Mouse (Mus musculus) MEL (cell line): ENCODE results near the gene Slc9a5. TPM values are rescaled to one million over a fixed set of nuclear protein-coding genes. Genes with fewer than 3 reads are reported as not detected.

Experiments used
- DNase-seq: peaks from one replicate; pipeline ENCODE4 v3.0.0; 2011; ENCODE audit warnings: low read depth, low spot score
- H3K27ac ChIP-seq: 2 replicates; pipeline ENCODE4 v1.5.1; 2012; ENCODE audit warnings: low read depth, mild to moderate bottlenecking, control low read depth, low read length, moderate library complexity; ENCODE audit not compliant: control insufficient read depth
- H3K27me3 ChIP-seq, 2 experiments: fragments of 150-350 bp in 1 of 2; sonication (generic) in 1 of 2; 2 replicates each; pipeline ENCODE4 v1.6.1; 2012; ENCODE audit warnings: low read length in 2 of 2, mild to moderate bottlenecking in 2 of 2, improper control_type of control experiment in 1 of 2, moderate library complexity in 1 of 2; ENCODE audit not compliant: insufficient read depth in 2 of 2, control insufficient read depth in 1 of 2
- H3K36me3 ChIP-seq, 2 experiments: 2 replicates each; pipeline ENCODE4 v1.6.1; 2012 to 2014; ENCODE audit warnings: low read length in 2 of 2, improper control_type of control experiment in 1 of 2, inconsistent platforms in 1 of 2, mild to moderate bottlenecking in 1 of 2; ENCODE audit not compliant: insufficient read depth in 2 of 2, control insufficient read depth in 1 of 2
- H3K4me1 ChIP-seq, 2 experiments: fragments of 150-350 bp in 1 of 2; sonication (generic) in 1 of 2; 2 replicates each; pipeline ENCODE4 v1.6.1; 2012; ENCODE audit warnings: low read length in 2 of 2, improper control_type of control experiment in 1 of 2, mild to moderate bottlenecking in 1 of 2; ENCODE audit not compliant: insufficient read depth in 2 of 2, control insufficient read depth in 1 of 2
- H3K4me3 ChIP-seq, 2 experiments: fragments of 150-350 bp in 1 of 2; sonication (generic) in 1 of 2; 2 replicates each; pipeline ENCODE4 v1.5.1; 2012; ENCODE audit warnings: low read depth in 2 of 2, low read length in 2 of 2, mild to moderate bottlenecking in 2 of 2, moderate library complexity in 2 of 2, control low read depth in 1 of 2, improper control_type of control experiment in 1 of 2; ENCODE audit not compliant: control insufficient read depth in 1 of 2, insufficient read depth in 1 of 2
- H3K79me2 ChIP-seq: 2 replicates; pipeline ENCODE4 v1.6.1; 2012; ENCODE audit warnings: mild to moderate bottlenecking, low read length, moderate library complexity; ENCODE audit not compliant: control insufficient read depth, poor library complexity, insufficient read depth
- H3K9ac ChIP-seq: 2 replicates; pipeline ENCODE4 v1.6.1; 2012; ENCODE audit warnings: low read depth, mild to moderate bottlenecking, control low read depth, low read length, moderate library complexity; ENCODE audit not compliant: control insufficient read depth, poor library complexity, severe bottlenecking
- H3K9me3 ChIP-seq: fragments of 150-350 bp; sonication (generic); replicated peaks from 2 replicates; pipeline ENCODE4 v1.6.1; 2012; ENCODE audit warnings: mild to moderate bottlenecking, low read length, improper control_type of control experiment, moderate library complexity; ENCODE audit not compliant: insufficient read depth
- BHLHE40 ChIP-seq: IDR thresholded peaks from 2 replicates; pipeline ENCODE4 v1.6.1; 2012; ENCODE audit warnings: low read depth, mild to moderate bottlenecking, inconsistent platforms, low read length, improper control_type of control experiment, borderline replicate concordance
- CHD1 ChIP-seq: IDR thresholded peaks from 2 replicates; pipeline ENCODE4 v1.6.1; 2012; ENCODE audit warnings: low read depth, mild to moderate bottlenecking, inconsistent platforms, low read length, improper control_type of control experiment
- CTCF ChIP-seq, 3 experiments: IDR thresholded peaks in 2 of 3; conservative IDR thresholded peaks in 1 of 3; 2 replicates each; pipeline ENCODE4 v1.5.1; 2011 to 2012; ENCODE audit warnings: low read length in 3 of 3, low read depth in 2 of 3, mild to moderate bottlenecking in 2 of 3, improper control_type of control experiment in 1 of 3, inconsistent platforms in 1 of 3, mixed read lengths in 1 of 3, moderate library complexity in 1 of 3; ENCODE audit not compliant: control insufficient read depth in 1 of 3, insufficient read depth in 1 of 3, poor library complexity in 1 of 3, severe bottlenecking in 1 of 3
- E2F4 ChIP-seq: IDR thresholded peaks from 2 replicates; pipeline ENCODE4 v1.6.1; 2011; ENCODE audit warnings: low read depth, low read length, improper control_type of control experiment, borderline replicate concordance
- ELF1 ChIP-seq: IDR thresholded peaks from 2 replicates; pipeline ENCODE4 v1.6.1; 2014; ENCODE audit warnings: low read depth, mild to moderate bottlenecking, inconsistent platforms, low read length, improper control_type of control experiment, moderate library complexity
- EP300 ChIP-seq, 2 experiments: IDR thresholded peaks; 2 replicates each; pipeline ENCODE4 v1.6.1; 2011; ENCODE audit warnings: improper control_type of control experiment in 2 of 2, low read length in 2 of 2, low read depth in 1 of 2, mild to moderate bottlenecking in 1 of 2
- ETS1 ChIP-seq: IDR thresholded peaks from 2 replicates; pipeline ENCODE4 v1.6.1; 2012; ENCODE audit warnings: low read depth, mild to moderate bottlenecking, inconsistent platforms, low read length, improper control_type of control experiment, moderate library complexity
- GABPA ChIP-seq: IDR thresholded peaks from 2 replicates; pipeline ENCODE4 v1.6.1; 2012; ENCODE audit warnings: low read depth, mild to moderate bottlenecking, inconsistent platforms, low read length, improper control_type of control experiment, moderate library complexity
- GATA1 ChIP-seq: IDR thresholded peaks from 2 replicates; pipeline ENCODE4 v1.6.1; 2011; ENCODE audit warnings: low read depth, low read length, improper control_type of control experiment
- HCFC1 ChIP-seq: IDR thresholded peaks from 2 replicates; pipeline ENCODE4 v1.6.1; 2012; ENCODE audit warnings: low read depth, mild to moderate bottlenecking, inconsistent platforms, low read length, improper control_type of control experiment, moderate library complexity
- KAT2A ChIP-seq: conservative IDR thresholded peaks from 2 replicates; pipeline ENCODE4 v1.6.1; 2012; ENCODE audit warnings: low read depth, low read length, improper control_type of control experiment, inconsistent platforms
- MAFK ChIP-seq: IDR thresholded peaks from 2 replicates; pipeline ENCODE4 v1.6.1; 2011; ENCODE audit warnings: low read depth, mild to moderate bottlenecking, low read length, improper control_type of control experiment, borderline replicate concordance
- MAX ChIP-seq: IDR thresholded peaks from 2 replicates; pipeline ENCODE4 v1.6.1; 2011; ENCODE audit warnings: low read length, improper control_type of control experiment
- MEF2A ChIP-seq: IDR thresholded peaks from 2 replicates; pipeline ENCODE4 v1.6.1; 2014; ENCODE audit warnings: low read depth, mild to moderate bottlenecking, inconsistent platforms, low read length, improper control_type of control experiment; ENCODE audit not compliant: poor library complexity, insufficient replicate concordance, severe bottlenecking; ENCODE audit errors: extremely low read depth
- MXI1 ChIP-seq: IDR thresholded peaks from 2 replicates; pipeline ENCODE4 v1.6.1; 2011; ENCODE audit warnings: mild to moderate bottlenecking, low read depth, low read length, improper control_type of control experiment
- MYC ChIP-seq: IDR thresholded peaks from 2 replicates; pipeline ENCODE4 v1.6.1; 2011; ENCODE audit warnings: low read depth, mild to moderate bottlenecking, low read length, improper control_type of control experiment, moderate library complexity
- POLR2A ChIP-seq, 2 experiments: IDR thresholded peaks; 2 replicates each; pipeline ENCODE4 v1.6.1; 2011 to 2012; ENCODE audit warnings: low read length in 2 of 2, mild to moderate bottlenecking in 2 of 2, control low read depth in 1 of 2, improper control_type of control experiment in 1 of 2, low read depth in 1 of 2, moderate library complexity in 1 of 2; ENCODE audit not compliant: control insufficient read depth in 1 of 2, insufficient read depth in 1 of 2, poor library complexity in 1 of 2
- POLR2AphosphoS2 ChIP-seq: IDR thresholded peaks from 2 replicates; pipeline ENCODE4 v1.6.1; 2011; ENCODE audit warnings: low read length, improper control_type of control experiment
- SIN3A ChIP-seq: IDR thresholded peaks from 2 replicates; pipeline ENCODE4 v1.6.1; 2012; ENCODE audit warnings: low read length, improper control_type of control experiment, inconsistent platforms
- SMC3 ChIP-seq: IDR thresholded peaks from 2 replicates; pipeline ENCODE4 v1.6.1; 2011; ENCODE audit warnings: low read depth, low read length, improper control_type of control experiment
- TAL1 ChIP-seq: IDR thresholded peaks from 2 replicates; pipeline ENCODE4 v1.6.1; 2012; ENCODE audit warnings: mild to moderate bottlenecking, inconsistent platforms, low read length, moderate library complexity, mixed read lengths
- TBP ChIP-seq: IDR thresholded peaks from 2 replicates; pipeline ENCODE4 v1.8.0; 2011; ENCODE audit warnings: low read depth, low read length, improper control_type of control experiment
- TCF12 ChIP-seq: IDR thresholded peaks from 2 replicates; pipeline ENCODE4 v1.6.1; 2014; ENCODE audit warnings: low read depth, mild to moderate bottlenecking, inconsistent platforms, low read length, improper control_type of control experiment, moderate library complexity
- UBTF ChIP-seq: IDR thresholded peaks from 2 replicates; pipeline ENCODE4 v1.6.1; 2012; ENCODE audit warnings: low read depth, mild to moderate bottlenecking, inconsistent platforms, low read length, improper control_type of control experiment, moderate library complexity, borderline replicate concordance; ENCODE audit not compliant: insufficient read depth
- USF1 ChIP-seq: IDR thresholded peaks from 2 replicates; pipeline ENCODE4 v1.6.1; 2014; ENCODE audit warnings: low read depth, mild to moderate bottlenecking, inconsistent platforms, low read length, improper control_type of control experiment, moderate library complexity
- ZC3H11A ChIP-seq: IDR thresholded peaks from 2 replicates; pipeline ENCODE4 v1.6.1; 2012; ENCODE audit warnings: low read depth, mild to moderate bottlenecking, inconsistent platforms, low read length, improper control_type of control experiment
- ZKSCAN1 ChIP-seq: IDR thresholded peaks from 2 replicates; pipeline ENCODE4 v1.6.1; 2012; ENCODE audit warnings: low read depth, mild to moderate bottlenecking, inconsistent platforms, low read length, improper control_type of control experiment, moderate library complexity
- ZMIZ1 ChIP-seq: IDR thresholded peaks from 2 replicates; pipeline ENCODE4 v1.6.1; 2012; ENCODE audit warnings: low read depth, mild to moderate bottlenecking, inconsistent platforms, low read length, improper control_type of control experiment, moderate library complexity
- polyA plus RNA-seq, 2 experiments: library from polyadenylated mRNA; stranded (reverse) in 1 of 2; unstranded in 1 of 2; fragments of >175 nt in 1 of 2; fragments of >200 nt in 1 of 2; gene quantifications; 2 replicates each; pipeline versions ENCODE4 v1.2.1 to v1.2.4; 2012; ENCODE audit warnings: low replicate concordance in 2 of 2, low read depth in 1 of 2; ENCODE audit not compliant: insufficient read length in 2 of 2, insufficient read depth in 1 of 2, missing spikeins in 1 of 2
- total RNA-seq: library from RNA; depleted of rRNA; stranded (reverse); fragments of 300-350 nt; gene quantifications from 2 replicates; pipeline ENCODE4 v1.2.3, GENCODE M21; 2012

Gene Slc9a5
- total and polyA plus RNA-seq, 3 experiments = 0.12 to 1.9 TPM; not detected in 1

DNA sequence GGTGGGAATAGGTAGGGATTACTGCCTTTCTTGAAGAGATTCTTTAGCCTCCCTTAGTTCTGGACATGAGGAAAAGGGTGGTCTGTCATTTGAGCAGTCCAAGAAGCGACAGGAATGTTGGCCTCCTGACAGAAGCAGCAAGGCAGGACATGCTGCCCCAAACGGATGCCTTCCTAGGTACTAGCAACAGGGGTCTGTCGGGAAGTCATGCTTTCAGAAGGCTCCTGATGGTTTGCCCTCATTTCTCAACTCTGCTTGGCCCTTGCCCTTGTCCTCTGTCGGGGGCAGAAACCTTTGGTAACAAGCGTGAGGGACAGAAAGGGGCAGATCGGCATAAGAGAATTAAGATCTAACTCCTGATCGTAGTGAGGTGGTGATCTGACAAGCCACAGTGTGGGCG lies 38.5 kb upstream of the Slc9a5 start:
- Histone ChIP-seq H3K27me3 (no peaks in the 10 kb centered on the region), H3K27ac (no peak overlapping the region), H3K4me1 (peaks cover 22 to 28% of the 10 kb centered on the region in 2 experiments), H3K36me3 (peaks cover 0 to 24% of the 10 kb centered on the region in 2 experiments; a peak in 2 of 4 replicates), H3K4me3 (no peak overlapping the region), H3K79me2 (no peaks in the 10 kb centered on the region), H3K9ac (no peak overlapping the region), H3K9me3 (no peaks in the 10 kb centered on the region)
- no peak for DNase-seq
- TF ChIP-seq E2F4 (no peak), TBP (no peak), HCFC1 (no peak), GABPA (no peak), TCF12 (no peak), MEF2A (no peak), MYC (no peak), POLR2A (IDR thresholded peaks at IDR 0.05; ENCODE audit: control insufficient read depth in 1 of 2, insufficient read depth in 1 of 2, low read depth in 1 of 2, low read length in 2 of 2, poor library complexity in 1 of 2) (no peak), UBTF (no peak), MXI1 (no peak), ZKSCAN1 (no peak), CTCF (IDR thresholded peaks at IDR 0.05 in 2 of 3, conservative IDR thresholded peaks at IDR 0.05 in 1 of 3; ENCODE audit: control insufficient read depth in 1 of 3, insufficient read depth in 1 of 3, low read depth in 2 of 3, low read length in 3 of 3, poor library complexity in 1 of 3, severe bottlenecking in 1 of 3) (no peak)

DNA sequence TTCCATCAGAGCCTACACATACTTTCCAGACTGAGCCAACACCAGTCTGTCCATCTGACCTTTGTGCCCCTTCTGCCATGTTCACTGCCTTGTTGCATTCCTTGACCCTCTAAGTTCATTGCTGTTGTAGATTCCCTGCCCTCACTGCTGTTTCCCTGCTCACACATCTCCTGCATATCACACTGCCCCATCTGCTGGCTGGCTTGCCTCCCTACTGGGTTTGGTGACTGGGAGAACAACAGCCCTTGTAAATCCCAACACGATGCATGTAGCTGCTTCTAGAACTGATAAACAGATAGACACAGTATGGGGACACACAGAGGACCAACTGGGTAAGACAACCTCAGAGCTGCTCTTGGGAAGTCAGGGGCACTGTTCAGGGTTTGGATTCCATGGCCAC lies 36.9 kb upstream of the Slc9a5 start:
- Histone ChIP-seq H3K27me3 (no peaks in the 10 kb centered on the region), H3K9me3 (no peaks in the 10 kb centered on the region), H3K36me3 (peaks cover 0 to 24% of the 10 kb centered on the region in 2 experiments; a peak in 2 of 4 replicates), H3K9ac (no peak overlapping the region), H3K27ac (peak overlapping the region; percentile 4; the same call in 1 of the 2 replicates), H3K4me1 (peaks cover 22 to 28% of the 10 kb centered on the region in 2 experiments), H3K4me3 (no peak overlapping the region), H3K79me2 (no peaks in the 10 kb centered on the region)
- DNase-seq = peak; percentile 71
- peak; percentile 61; the same call in 1 of the 2 replicates for TF ChIP-seq TCF12
- no peak for TF ChIP-seq KAT2A
- no peak for TF ChIP-seq USF1
- TF ChIP-seq CTCF (IDR thresholded peaks at IDR 0.05 in 2 of 3, conservative IDR thresholded peaks at IDR 0.05 in 1 of 3; ENCODE audit: control insufficient read depth in 1 of 3, insufficient read depth in 1 of 3, low read depth in 2 of 3, low read length in 3 of 3, poor library complexity in 1 of 3, severe bottlenecking in 1 of 3) = peak in 2 of 3 experiments; percentile 17 to 39; a peak in 2 of 6 replicates
- peak; percentile 5; the same call in 1 of the 2 replicates for TF ChIP-seq GATA1
- no peak for TF ChIP-seq HCFC1
- peak; percentile 6 for TF ChIP-seq SMC3
- TF ChIP-seq UBTF = no peak
- TF ChIP-seq MXI1 = peak; percentile 38; the same call in 1 of the 2 replicates
- no peak for TF ChIP-seq POLR2AphosphoS2
- peak; percentile 14 to 49; a peak in 2 of 4 replicates for TF ChIP-seq EP300 (IDR thresholded peaks at IDR 0.05; ENCODE audit: low read depth in 1 of 2, low read length in 2 of 2)
- TF ChIP-seq ZC3H11A = no peak
- TF ChIP-seq CHD1 = no peak
- TF ChIP-seq MAFK = no peak
- TF ChIP-seq ELF1 = no peak
- TF ChIP-seq ZMIZ1 = no peak; the same call in 1 of the 2 replicates
- TF ChIP-seq POLR2A (IDR thresholded peaks at IDR 0.05; ENCODE audit: control insufficient read depth in 1 of 2, insufficient read depth in 1 of 2, low read depth in 1 of 2, low read length in 2 of 2, poor library complexity in 1 of 2) = no peak
- no peak for TF ChIP-seq MAX
- TF ChIP-seq E2F4 = no peak
- no peak for TF ChIP-seq TBP
- TF ChIP-seq TAL1 = peak; percentile 72
- no peak for TF ChIP-seq GABPA
- TF ChIP-seq SIN3A = peak; percentile 45; the same call in 1 of the 2 replicates
- TF ChIP-seq ETS1 = peak; percentile 38; the same call in 1 of the 2 replicates
- no peak for TF ChIP-seq MYC
- no peak for TF ChIP-seq BHLHE40
